Mouse (Mus musculus): ENCODE measurements around the gene Cela2a. TPM values are rescaled to one million over a fixed set of nuclear protein-coding genes. Genes with fewer than 3 reads are reported as not detected.

The Cela2a gene
- total and polyA plus RNA-seq, 3 experiments: 0.30 to 2.6 (median 0.43) TPM

DNA sequence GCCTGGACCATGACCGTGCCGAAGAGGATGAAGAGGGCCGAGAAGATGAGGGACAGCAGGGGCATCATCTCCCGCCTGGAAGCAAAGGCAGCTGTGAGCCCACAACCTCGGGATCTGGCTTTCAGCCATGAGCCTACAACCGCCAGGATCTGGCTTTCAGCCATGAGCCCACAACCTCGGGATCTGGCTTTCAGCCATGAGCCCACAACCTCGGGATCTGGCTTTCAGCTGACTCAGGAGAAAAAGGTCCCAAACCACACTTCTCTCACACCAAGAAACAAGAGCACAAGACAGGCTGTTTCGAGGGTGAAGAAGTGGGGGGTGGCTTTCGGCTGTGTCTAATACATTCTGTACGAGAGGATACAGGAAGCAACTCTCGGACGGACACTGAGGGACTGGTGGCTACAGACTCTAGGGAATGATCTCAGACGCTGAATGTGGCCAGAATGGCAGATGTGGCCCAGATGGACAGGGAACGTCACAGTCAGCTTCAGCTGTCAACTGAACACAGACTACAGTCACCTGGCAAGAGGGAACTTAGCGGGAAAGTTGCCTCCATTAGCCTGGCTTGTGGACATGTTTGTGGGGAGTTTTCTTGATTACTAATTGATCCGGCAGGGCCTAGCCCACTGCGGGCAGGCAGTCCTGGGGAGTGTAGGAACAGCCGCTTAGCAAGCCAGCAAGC, 59.1 kb downstream of the Cela2a start (continued):
- no peak for TF ChIP-seq ZC3H11A (IDR thresholded peaks at IDR 0.05; ENCODE audit: low read depth, low read length)
- TF ChIP-seq USF1 (IDR thresholded peaks at IDR 0.05; ENCODE audit: low read depth, low read length): no peak
- no peak for TF ChIP-seq POLR2AphosphoS2 (IDR thresholded peaks at IDR 0.05; ENCODE audit: low read depth, low read length)
- no peak; the same call in 1 of the 2 replicates for TF ChIP-seq POLR2A (IDR thresholded peaks at IDR 0.05; ENCODE audit: low read depth, low read length)
- peak; percentile 91 for TF ChIP-seq SIN3A (IDR thresholded peaks at IDR 0.05; ENCODE audit: low read length)
- TF ChIP-seq MAFK (IDR thresholded peaks at IDR 0.05; ENCODE audit: insufficient replicate concordance, low read length): peak; percentile 91
- no peak for TF ChIP-seq BHLHE40 (IDR thresholded peaks at IDR 0.05; ENCODE audit: low read depth, low read length)
- no peak for TF ChIP-seq ZMIZ1 (IDR thresholded peaks at IDR 0.05; ENCODE audit: low read depth, low read length)
- no peak for TF ChIP-seq RAD21 (IDR thresholded peaks at IDR 0.05; ENCODE audit: low read depth, low read length)
- peak; percentile 13; the same call in 1 of the 2 replicates for TF ChIP-seq ZNF384 (IDR thresholded peaks at IDR 0.05; ENCODE audit: low read depth, low read length)
- no peak for TF ChIP-seq ELF1 (IDR thresholded peaks at IDR 0.05; ENCODE audit: low read depth, low read length)
- TF ChIP-seq HCFC1 (IDR thresholded peaks at IDR 0.05; ENCODE audit: low read depth, low read length): no peak
- TF ChIP-seq CHD2 (IDR thresholded peaks at IDR 0.05; ENCODE audit: low read length): peak; percentile 27; the same call in 1 of the 2 replicates
- no peak for TF ChIP-seq E2F4 (IDR thresholded peaks at IDR 0.05; ENCODE audit: insufficient replicate concordance, low read depth, low read length)

- Histone ChIP-seq H3K9ac (ENCODE audit: insufficient read depth, low read depth) (no peak overlapping the region), H3K4me1 (ENCODE audit: control insufficient read depth in 1 of 2, insufficient read depth in 2 of 2) (peaks cover 23 to 60% of the 10 kb centered on the region in 2 experiments), H3K9me3 (replicated peaks; ENCODE audit: low read length) (no peaks in the 10 kb centered on the region), H3K36me3 (replicated peaks in 1 of 2; ENCODE audit: control insufficient read depth in 1 of 2, insufficient read depth in 1 of 2, low read length in 1 of 2) (peaks cover 50 to 83% of the 10 kb centered on the region in 2 experiments), H3K27me3 (replicated peaks) (no peaks in the 10 kb centered on the region), H3K79me2 (replicated peaks; ENCODE audit: control insufficient read depth, extremely low read depth, insufficient read depth, poor library complexity, severe bottlenecking) (no peaks in the 10 kb centered on the region), H3K27ac (ENCODE audit: insufficient read depth, low read depth) (peak overlapping the region; percentile 62), H3K4me2 (ENCODE audit: insufficient read depth, low read depth, poor library complexity, severe bottlenecking) (peak overlapping the region; percentile 18; the same call in 1 of the 2 replicates), H3K4me3 (replicated peaks in 1 of 3; ENCODE audit: low read depth in 2 of 3, low read length in 2 of 3, poor library complexity in 1 of 3) (peak overlapping the region in 1 of 3 experiments; percentile 1)
- in situ Hi-C loops (cut with MboI; ENCODE audit: low pct_ligation_motif_present, low pct_unique_long_range_greater_than_20kb, low sequenced_read_pairs) (no loop called here), dilution Hi-C loops (cut with MboI; ENCODE audit: extremely low pct_ligation_motif_present, extremely low pct_unique_long_range_greater_than_20kb, low sequenced_read_pairs) (no loop called here)
- peak; percentile 93 for DNase-seq (ENCODE audit: extremely low read depth)
- TF ChIP-seq UBTF (IDR thresholded peaks at IDR 0.05; ENCODE audit: low read depth, low read length) (peak; percentile 93), USF2 (conservative IDR thresholded peaks at IDR 0.05; ENCODE audit: low read depth, low read length) (no peak), ZMIZ1 (IDR thresholded peaks at IDR 0.05; ENCODE audit: low read depth, low read length) (peak; percentile 66; the same call in 1 of the 2 replicates), RCOR1 (conservative IDR thresholded peaks at IDR 0.05; ENCODE audit: low read depth, low read length) (peak; percentile 95; the same call in 1 of the 2 replicates), NELFE (IDR thresholded peaks at IDR 0.05; ENCODE audit: low read depth, low read length) (no peak), MAZ (IDR thresholded peaks at IDR 0.05; ENCODE audit: low read depth, low read length) (peak; percentile 87), E2F4 (IDR thresholded peaks at IDR 0.05; ENCODE audit: insufficient replicate concordance, low read depth, low read length) (no peak), GABPA (IDR thresholded peaks at IDR 0.05; ENCODE audit: insufficient replicate concordance, low read depth, low read length) (no peak), SMC3 (IDR thresholded peaks at IDR 0.05; ENCODE audit: low read depth, low read length) (no peak; the same call in 1 of the 2 replicates), IRF4 (IDR thresholded peaks at IDR 0.05; ENCODE audit: low read depth, low read length) (peak; percentile 99), ELF1 (IDR thresholded peaks at IDR 0.05; ENCODE audit: low read depth, low read length) (peak; percentile 70), BHLHE40 (IDR thresholded peaks at IDR 0.05; ENCODE audit: low read depth, low read length) (peak; percentile 83), HCFC1 (IDR thresholded peaks at IDR 0.05; ENCODE audit: low read depth, low read length) (peak; percentile 28; the same call in 1 of the 2 replicates), MAFK (IDR thresholded peaks at IDR 0.05; ENCODE audit: insufficient replicate concordance, low read length) (no peak), USF1 (IDR thresholded peaks at IDR 0.05; ENCODE audit: low read depth, low read length) (no peak), JUND (conservative IDR thresholded peaks at IDR 0.05; ENCODE audit: low read depth, low read length) (peak; percentile 93), TBP (conservative IDR thresholded peaks at IDR 0.05; ENCODE audit: low read depth, low read length) (no peak), CHD1 (IDR thresholded peaks at IDR 0.05; ENCODE audit: low read depth, low read length) (0 out of 2 replicates have a peak, but pooled peaks have one; percentile 47), NRF1 (IDR thresholded peaks at IDR 0.05; ENCODE audit: low read depth, low read length) (peak; percentile 19; the same call in 1 of the 2 replicates), MEF2A (IDR thresholded peaks at IDR 0.05; ENCODE audit: borderline replicate concordance, low read depth, low read length) (peak; percentile 92), ETS1 (conservative IDR thresholded peaks at IDR 0.05; ENCODE audit: low read depth, low read length) (peak; percentile 92), CHD2 (IDR thresholded peaks at IDR 0.05; ENCODE audit: low read length) (peak; percentile 82), EP300 (IDR thresholded peaks at IDR 0.05; ENCODE audit: low read length) (peak; percentile 99), ZC3H11A (IDR thresholded peaks at IDR 0.05; ENCODE audit: low read depth, low read length) (no peak), MXI1 (IDR thresholded peaks at IDR 0.05; ENCODE audit: low read depth, low read length) (peak; percentile 78), ZNF384 (IDR thresholded peaks at IDR 0.05; ENCODE audit: low read depth, low read length) (no peak), JUN (IDR thresholded peaks at IDR 0.05; ENCODE audit: insufficient read depth, low read depth, low read length) (peak; percentile 82), SIN3A (IDR thresholded peaks at IDR 0.05; ENCODE audit: low read length) (no peak), TCF12 (IDR thresholded peaks at IDR 0.05; ENCODE audit: low read depth, low read length) (peak; percentile 91), MAX (IDR thresholded peaks at IDR 0.05; ENCODE audit: low read length) (peak; percentile 67; the same call in 1 of the 2 replicates), POLR2A (IDR thresholded peaks at IDR 0.05; ENCODE audit: low read depth, low read length) (peak; percentile 33)
These were observed 59.7 kb downstream of the Cela2a start for GRCm38 (mm10) chr4:141766316-141766667.
